22 mouse cellular contexts compared by ENCODE assay signal in the genomic region with DNA sequence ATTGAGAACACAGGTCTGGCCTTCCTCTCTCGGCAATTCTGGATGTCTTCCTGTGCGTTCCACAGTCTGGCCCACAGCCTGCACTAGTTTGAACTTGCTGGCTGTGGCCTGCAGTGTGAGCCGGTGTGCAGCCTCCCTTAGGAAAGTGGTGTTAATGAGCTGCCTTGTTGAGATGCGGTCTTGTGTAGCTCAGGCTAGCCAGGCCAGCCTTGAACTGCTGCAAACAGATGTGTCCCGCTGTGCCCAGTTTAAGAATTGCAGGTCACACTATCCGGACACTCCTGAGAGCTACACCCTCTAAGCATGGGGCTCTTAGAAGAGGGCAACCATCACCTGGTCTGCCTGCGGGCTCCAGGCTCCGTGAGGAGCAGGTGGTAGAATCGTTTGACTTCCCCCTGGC. TPM values are rescaled to one million over a fixed set of nuclear protein-coding genes. Genes with fewer than 3 reads are reported as not detected.
"Had no signal": no experiment of that assay in that cellular context is flagged by ENCODE, and none has a peak within 500 bp of the region (broad histone marks: within the 10 kb centered on the region; RNA-seq: fewer than 3 reads in every experiment).

No protein-coding gene starts in this region.

- H3K36me3 ChIP-seq: midbrain, embryonic 10.5 days; midbrain, embryonic 13.5 days; neural tube, embryonic 13.5 days; neural tube, embryonic 15.5 days had no signal

- DNase-seq: lung, adult 18-20 months; lung, embryonic 14.5 days; lung, postnatal 10 days; lung, postnatal 4 days; retina, postnatal 1 day; right cerebral cortex, adult 18-20 months; right cerebral cortex, postnatal 25 days; right cerebral cortex, postnatal 4 days; spleen, adult 18-20 months; thymus, adult 18-20 months; thymus, postnatal 14 days; thymus, postnatal 4 days had no signal

- H3K9ac ChIP-seq: lung, embryonic 14.5 days; midbrain, embryonic 13.5 days; neural tube, embryonic 13.5 days; neural tube, embryonic 15.5 days had no signal

- H3K9me3 ChIP-seq: midbrain, embryonic 10.5 days; midbrain, embryonic 13.5 days; neural tube, embryonic 13.5 days; neural tube, embryonic 15.5 days had no signal

- H3K4me3 ChIP-seq: midbrain, embryonic 10.5 days; midbrain, embryonic 13.5 days; myocyte; neural tube, embryonic 13.5 days; neural tube, embryonic 15.5 days had no signal

- H3K4me2 ChIP-seq: lung, embryonic 14.5 days; midbrain, embryonic 13.5 days; neural tube, embryonic 13.5 days; neural tube, embryonic 15.5 days had no signal

- H3K27me3 ChIP-seq: neural tube, embryonic 13.5 days had no signal

- ATAC-seq: midbrain, embryonic 13.5 days; midbrain, embryonic 16.5 days had no signal

- H3K27ac ChIP-seq: midbrain, embryonic 10.5 days; midbrain, embryonic 13.5 days; neural tube, embryonic 13.5 days; neural tube, embryonic 15.5 days had no signal

- H3K4me1 ChIP-seq: midbrain, embryonic 10.5 days; midbrain, embryonic 13.5 days; neural tube, embryonic 13.5 days; neural tube, embryonic 15.5 days had no signal

RNA-seq across cellular contexts. Expression of gene Tfap2c, which starts 18.4 kb away (rescaled TPM):
- total RNA-seq: megakaryocyte, adult 5-6 weeks; megakaryocyte-erythroid progenitor cell, adult 5-6 weeks had no signal
- polyA plus RNA-seq: liver, embryonic 16.5 days; myocyte; small intestine, adult 2 months had no signal
